Mouse (Mus musculus) left cerebral cortex, postnatal 36 days (tissue): Measurements from ENCODE around the gene Psip1. TPM values are rescaled to one million over a fixed set of nuclear protein-coding genes. Genes with fewer than 3 reads are reported as not detected.
"Not testable (repeated sequence)": the region's sequence is repeated elsewhere in the genome, so short reads cannot be mapped to it uniquely, and the experiment has no call there.

Experiments used
- DNase-seq, 2 experiments: peaks; one replicate each; pipeline ENCODE4 v3.0.0; 2021 to 2022; ENCODE audit warnings: low spot score in 2 of 2, mixed read lengths in 1 of 2
- intact Hi-C: fragments of 180-260 bp; cut with DNase I; formaldehyde crosslinking; loops from one replicate; pipeline ENCODE4 v1.15.1; 2025
- total RNA-seq, 2 experiments: library from RNA; stranded (reverse); gene quantifications; 2 replicates each; pipeline ENCODE4 v1.2.3; 2021

The Psip1 gene
- total RNA-seq: 100 to 1,000 TPM; 180 to 201 TPM

- peak; percentile 91 to 92 for DNase-seq
- intact Hi-C loops: loop anchor here (1.0 kb wide), 2 partner anchors 39 to 90 kb away; partner anchors contain the start of gene Ccdc171
These were observed at the start of gene Psip1 for GRCm38 (mm10) chr4:83486117-83486901. Psip1 (minus strand) TSS chr4:83486459.

- intact Hi-C loops: no loop called here
- no peak for DNase-seq
These were observed 47.8 kb upstream of the Psip1 start for GRCm38 (mm10) chr4:83534024-83534423.

GRCm38 (mm10) chr4:83533168-83533911 lies 47.1 kb upstream of the Psip1 start:
- intact Hi-C loops: no loop called here

GRCm38 (mm10) chr4:83530060-83530459 lies 43.8 kb upstream of the Psip1 start:
- intact Hi-C loops, DNase-seq: not testable (repeated sequence)

More at GRCm38 (mm10) chr4:83533168-83533911, 47.1 kb upstream of the Psip1 start:
- no peak for DNase-seq

- no peak for DNase-seq
- intact Hi-C loops: loop anchor here (5.0 kb wide), 1 partner anchor 111 kb away; the partner anchor contains the start of gene Snapc3
These were observed 41.7 kb upstream of the Psip1 start for GRCm38 (mm10) chr4:83527921-83528320.

GRCm38 (mm10) chr4:83526988-83527334 lies 40.7 kb upstream of the Psip1 start:
- intact Hi-C loops: loop anchor here (5.0 kb wide), 1 partner anchor 110 kb away; the partner anchor contains the start of gene Snapc3

GRCm38 (mm10) chr4:83526270-83526987 lies 40.2 kb upstream of the Psip1 start:
- intact Hi-C loops: loop anchor here (5.0 kb wide), 1 partner anchor 109 kb away; the partner anchor contains the start of gene Snapc3
- no peak for DNase-seq

More at GRCm38 (mm10) chr4:83526988-83527334, 40.7 kb upstream of the Psip1 start:
- no peak for DNase-seq

GRCm38 (mm10) chr4:83525690-83526055 lies 39.4 kb upstream of the Psip1 start:
- intact Hi-C loops: loop anchor here (1.0 to 5.0 kb wide), 2 partner anchors 39 to 108 kb away; partner anchors contain the start of genes Psip1 and Snapc3
- DNase-seq: no peak

GRCm38 (mm10) chr4:83524843-83525689 lies 38.8 kb upstream of the Psip1 start, which contains the start of gene Ccdc171:
Ccdc171 (plus strand) TSS chr4:83525545.
- DNase-seq: peak; percentile 90 to 94
- intact Hi-C loops: loop anchor here (1.0 to 5.0 kb wide), 2 partner anchors 39 to 108 kb away; partner anchors contain the start of genes Psip1 and Snapc3

- DNase-seq: no peak
- intact Hi-C loops: no loop called here
These were observed 38.2 kb upstream of the Psip1 start for GRCm38 (mm10) chr4:83524456-83524842.

- intact Hi-C loops: no loop called here
- no peak for DNase-seq
These were observed 35.8 kb upstream of the Psip1 start for GRCm38 (mm10) chr4:83522066-83522465.

GRCm38 (mm10) chr4:83520308-83520707 lies 34.0 kb upstream of the Psip1 start:
- no peak for DNase-seq
- intact Hi-C loops: no loop called here

- intact Hi-C loops: no loop called here
- DNase-seq: no peak
These were observed 33.5 kb upstream of the Psip1 start for GRCm38 (mm10) chr4:83519807-83520206.

- DNase-seq: no peak
- intact Hi-C loops: no loop called here
These were observed 32.9 kb upstream of the Psip1 start for GRCm38 (mm10) chr4:83519148-83519547.

- DNase-seq, intact Hi-C loops: not testable (repeated sequence)
These were observed 29.9 kb upstream of the Psip1 start for GRCm38 (mm10) chr4:83516144-83516543.

GRCm38 (mm10) chr4:83514976-83515669 lies 28.9 kb upstream of the Psip1 start:
- no peak for DNase-seq
- intact Hi-C loops: no loop called here

GRCm38 (mm10) chr4:83514183-83514582 lies 27.9 kb upstream of the Psip1 start:
- intact Hi-C loops: no loop called here
- DNase-seq: no peak

- intact Hi-C loops: no loop called here
- DNase-seq: no peak
These were observed 26.4 kb upstream of the Psip1 start for GRCm38 (mm10) chr4:83512644-83513043.
